Mouse (Mus musculus) heart, postnatal 14 days (tissue): ENCODE results near the gene Patl1. TPM values are rescaled to one million over a fixed set of nuclear protein-coding genes. Genes with fewer than 3 reads are reported as not detected.
"Not testable (repeated sequence)": the region's sequence is repeated elsewhere in the genome, so short reads cannot be mapped to it uniquely, and the experiment has no call there.

Experiments
- DNase-seq, 2 experiments: peaks; one replicate each; pipeline ENCODE4 v3.0.0; 2021 to 2022
- intact Hi-C: fragments of 180-260 bp; cut with DNase I; formaldehyde crosslinking; loops from one replicate; pipeline ENCODE4 v1.15.1; 2025
- microRNA-seq, 2 experiments: library from miRNA; unstranded; fragments of <30 nt; microRNA quantifications; one replicate each; pipeline ENCODE4 v1.2.0; 2021 to 2022
- total RNA-seq, 2 experiments: library from RNA; stranded (reverse); gene quantifications; 2 replicates each; pipeline ENCODE4 v1.2.3; 2021

Patl1 gene
- total RNA-seq, 2 experiments from 2014 or later, result 26.2 to 28.2 TPM

GRCm38 (mm10) chr19:11965023-11965942 is 53.1 kb downstream of the Patl1 start, which contains the start of gene Osbp:
Gene Osbp (plus strand): TSS chr19:11965941.
- DNase-seq, result peak; percentile 98 to 99
- intact Hi-C loops, result loop anchor here (5.0 kb wide), 1 partner anchor 53 kb away; the partner anchor contains the start of gene Patl1

- intact Hi-C loops, result loop anchor here (2.0 to 5.0 kb wide), 2 partner anchors 43 to 54 kb away; partner anchors contain the start of gene Patl1
- DNase-seq, result peak in 1 of 2 experiments; percentile 49
Observed at GRCm38 (mm10) chr19:11966201-11966636, 54.0 kb downstream of the Patl1 start.

- DNase-seq, result no peak
- intact Hi-C loops, result loop anchor here (5.0 kb wide), 1 partner anchor 57 kb away; the partner anchor contains the start of gene Patl1
Observed at GRCm38 (mm10) chr19:11969155-11970050, 57.2 kb downstream of the Patl1 start.

- intact Hi-C loops, result no loop called here
- DNase-seq, result no peak
Observed at GRCm38 (mm10) chr19:11973511-11974222, 61.5 kb downstream of the Patl1 start.

- DNase-seq, result no peak
- intact Hi-C loops, result no loop called here
Observed at GRCm38 (mm10) chr19:11974223-11974540, 62.0 kb downstream of the Patl1 start.

- no peak for DNase-seq
- intact Hi-C loops, result no loop called here
Observed at GRCm38 (mm10) chr19:11975683-11976082, 63.5 kb downstream of the Patl1 start.

GRCm38 (mm10) chr19:11977363-11977762 is 65.2 kb downstream of the Patl1 start:
- DNase-seq, result no peak
- intact Hi-C loops, result no loop called here

GRCm38 (mm10) chr19:11980471-11980870 is 68.3 kb downstream of the Patl1 start:
- intact Hi-C loops, result no loop called here
- DNase-seq, result no peak

- intact Hi-C loops, DNase-seq: not testable (repeated sequence)
Observed at GRCm38 (mm10) chr19:11984614-11985013, 72.4 kb downstream of the Patl1 start.

- no peak for DNase-seq
- intact Hi-C loops, result no loop called here
Observed at GRCm38 (mm10) chr19:11987841-11988240, 75.6 kb downstream of the Patl1 start.

GRCm38 (mm10) chr19:11989334-11989733 is 77.1 kb downstream of the Patl1 start:
- DNase-seq, result no peak
- intact Hi-C loops, result no loop called here

- intact Hi-C loops, result loop anchor here (5.0 kb wide), 1 partner anchor 60 kb away; no protein-coding TSS in a partner anchor
Observed at GRCm38 (mm10) chr19:11992034-11992433, 79.8 kb downstream of the Patl1 start.

GRCm38 (mm10) chr19:11992441-11993029 is 80.3 kb downstream of the Patl1 start:
- intact Hi-C loops, result loop anchor here (5.0 kb wide), 1 partner anchor 60 kb away; no protein-coding TSS in a partner anchor
- DNase-seq, result no peak

More at GRCm38 (mm10) chr19:11992034-11992433, 79.8 kb downstream of the Patl1 start:
- DNase-seq, result no peak

Small RNAs within 50 kb of the gene (microRNA-seq; reads per million reads assigned to microRNA genes)
- 1.3 to 4.6 reads per million in 2 experiments for gene Mir6994

Other genes with a start within 250 kb of the Patl1 start
- gene Oosp1, start 221.2 kb upstream of the Patl1 start, total RNA-seq, result not detected
- gene Oosp3, start 215.3 kb upstream of the Patl1 start, total RNA-seq, result not detected
- gene Gif, start 164.8 kb upstream of the Patl1 start, total RNA-seq, result not detected
- gene Mrpl16, start 142.0 kb upstream of the Patl1 start, total RNA-seq, result 100 to 1,000 TPM in 1 of 2 experiments, 10 to 100 TPM in 1; 90.2 to 101 TPM
- 1 to 10 TPM; 7.7 to 8.4 TPM for gene Stx3, start 93.0 kb upstream of the Patl1 start, total RNA-seq
- gene Olfr1417, start 73.2 kb upstream of the Patl1 start, total RNA-seq, result not detected
- gene Olfr1418, start 51.3 kb upstream of the Patl1 start, total RNA-seq, result not detected
- not detected for gene Olfr1419, start 37.3 kb upstream of the Patl1 start, total RNA-seq
- gene Olfr1420, start 25.8 kb upstream of the Patl1 start, total RNA-seq, result not detected
- 10 to 100 TPM; 81.3 to 85.1 TPM for gene Osbp, start 53.5 kb downstream of the Patl1 start, total RNA-seq
- not detected for gene Olfr1423, start 128.9 kb downstream of the Patl1 start, total RNA-seq
- not detected for gene Olfr1424, start 150.3 kb downstream of the Patl1 start, total RNA-seq
- gene Olfr1425, start 165.3 kb downstream of the Patl1 start, total RNA-seq, result not detected
- not detected for gene Olfr1426, start 179.6 kb downstream of the Patl1 start, total RNA-seq
- gene Olfr1427, start 190.9 kb downstream of the Patl1 start, total RNA-seq, result not detected
- gene Olfr1428, start 203.5 kb downstream of the Patl1 start, total RNA-seq, result not detected
- not detected for gene Olfr76, start 210.8 kb downstream of the Patl1 start, total RNA-seq